9 mouse cellular contexts compared by ENCODE assay signal in genomic region chr2:122681379-122682137, GRCm38 (mm10). TPM values are rescaled to one million over a fixed set of nuclear protein-coding genes. Genes with fewer than 3 reads are reported as not detected.
DNase-seq lines count a peak whose midpoint lies in the region; ATAC-seq and TF ChIP-seq lines count a peak whose summit lies in the region.
"Had no signal": no experiment of that assay in that cellular context is flagged by ENCODE, and none has a peak within 500 bp of the region (broad histone marks: within the 10 kb centered on the region; RNA-seq: fewer than 3 reads in every experiment).

No protein-coding gene starts in this region.

- ATAC-seq in heart, embryonic 12.5 days (ENCODE audit: insufficient number of reproducible peaks, low FRiP score): peak; percentile 72
- ATAC-seq in midbrain, postnatal 0 days (ENCODE audit: low FRiP score): peak; percentile 65; the same call in 1 of the 2 replicates
- no peak; the same call in 1 of the 2 replicates for ATAC-seq in midbrain, embryonic 14.5 days (ENCODE audit: low FRiP score, low TSS enrichment)
- peak; percentile 74 for ATAC-seq in stomach, embryonic 16.5 days (ENCODE audit: insufficient read depth, low FRiP score)

- H3K36me3 ChIP-seq in heart, embryonic 12.5 days: peaks cover 4% of the 10 kb centered on the region; the same call in 1 of the 2 replicates
- peaks cover under 1% of the 10 kb centered on the region; the same call in 1 of the 2 replicates for H3K36me3 ChIP-seq in midbrain, postnatal 0 days (ENCODE audit: insufficient read depth, low read length)
- 0 out of 2 replicates have a peak, but pooled peaks cover 1% of the 10 kb centered on the region for H3K36me3 ChIP-seq in midbrain, embryonic 14.5 days (ENCODE audit: control insufficient read depth, insufficient read depth, low read length)
- no peaks in the 10 kb centered on the region for H3K36me3 ChIP-seq in stomach, embryonic 16.5 days (ENCODE audit: control insufficient read depth, insufficient read depth, low read length)

- TF ChIP-seq CTCF in midbrain, postnatal 0 days (IDR thresholded peaks at IDR 0.05): no peak

- peaks cover 6% of the 10 kb centered on the region for H3K9me3 ChIP-seq in heart, embryonic 12.5 days (replicated peaks)
- H3K9me3 ChIP-seq in midbrain, postnatal 0 days (ENCODE audit: low read length): peaks cover 10% of the 10 kb centered on the region
- H3K9me3 ChIP-seq in midbrain, embryonic 14.5 days (ENCODE audit: control insufficient read depth, low read length): peaks cover 14% of the 10 kb centered on the region
- peaks cover 9% of the 10 kb centered on the region for H3K9me3 ChIP-seq in stomach, embryonic 16.5 days (replicated peaks; ENCODE audit: control insufficient read depth, low read length)

- H3K27me3 ChIP-seq in heart, embryonic 12.5 days (replicated peaks): no peaks in the 10 kb centered on the region
- H3K27me3 ChIP-seq in midbrain, postnatal 0 days (ENCODE audit: insufficient read depth, low read length): no peaks in the 10 kb centered on the region
- no peaks in the 10 kb centered on the region for H3K27me3 ChIP-seq in midbrain, embryonic 14.5 days (ENCODE audit: control insufficient read depth, insufficient read depth, low read length)
- H3K27me3 ChIP-seq in stomach, embryonic 16.5 days (ENCODE audit: control insufficient read depth, insufficient read depth, low read length): no peaks in the 10 kb centered on the region

- no peak overlapping the region for H3K4me3 ChIP-seq in heart, embryonic 12.5 days
- 0 out of 2 replicates have a peak overlapping the region, but pooled peaks have one; percentile 0 for H3K4me3 ChIP-seq in midbrain, postnatal 0 days (ENCODE audit: low read depth, low read length)
- H3K4me3 ChIP-seq in midbrain, embryonic 14.5 days (replicated peaks; ENCODE audit: low read depth, low read length): no peak overlapping the region
- no peak overlapping the region for H3K4me3 ChIP-seq in stomach, embryonic 16.5 days (replicated peaks; ENCODE audit: low read length)

- WGBS in heart, embryonic 12.5 days: 77% methylated on average over 5 of the region's 5 CpGs
- WGBS in midbrain, postnatal 0 days: 86% methylated on average over 5 of the region's 5 CpGs
- 87% methylated on average over 5 of the region's 5 CpGs for WGBS in midbrain, embryonic 14.5 days
- 83% methylated on average over 5 of the region's 5 CpGs for WGBS in stomach, embryonic 16.5 days

- no peak overlapping the region for H3K4me2 ChIP-seq in heart, embryonic 12.5 days
- no peak overlapping the region for H3K4me2 ChIP-seq in midbrain, postnatal 0 days (ENCODE audit: low read depth, low read length, poor library complexity, severe bottlenecking)
- H3K4me2 ChIP-seq in midbrain, embryonic 14.5 days (ENCODE audit: low read length): no peak overlapping the region
- no peak overlapping the region for H3K4me2 ChIP-seq in stomach, embryonic 16.5 days (ENCODE audit: low read depth, low read length)

- H3K27ac ChIP-seq in heart, embryonic 12.5 days (ENCODE audit: poor library complexity, severe bottlenecking): no peak overlapping the region
- no peak overlapping the region for H3K27ac ChIP-seq in midbrain, postnatal 0 days (ENCODE audit: low read depth, low read length)
- H3K27ac ChIP-seq in midbrain, embryonic 14.5 days (replicated peaks; ENCODE audit: low read depth, low read length): no peak overlapping the region
- H3K27ac ChIP-seq in stomach, embryonic 16.5 days (ENCODE audit: low read length): no peak overlapping the region

- H3K9ac ChIP-seq in heart, embryonic 12.5 days: no peak overlapping the region
- H3K9ac ChIP-seq in midbrain, postnatal 0 days (replicated peaks; ENCODE audit: low read length, poor library complexity, severe bottlenecking): no peak overlapping the region
- no peak overlapping the region for H3K9ac ChIP-seq in midbrain, embryonic 14.5 days (replicated peaks; ENCODE audit: low read length)
- H3K9ac ChIP-seq in stomach, embryonic 16.5 days (ENCODE audit: low read length): no peak overlapping the region

- no peaks in the 10 kb centered on the region for H3K4me1 ChIP-seq in heart, embryonic 12.5 days (replicated peaks)
- H3K4me1 ChIP-seq in midbrain, postnatal 0 days (ENCODE audit: insufficient read depth, low read length): no peaks in the 10 kb centered on the region
- no peaks in the 10 kb centered on the region for H3K4me1 ChIP-seq in midbrain, embryonic 14.5 days (ENCODE audit: control insufficient read depth, insufficient read depth, low read length)
- H3K4me1 ChIP-seq in stomach, embryonic 16.5 days (ENCODE audit: control insufficient read depth, insufficient read depth, low read length): no peaks in the 10 kb centered on the region

- DNase-seq in heart, postnatal 4 days: no peak
- DNase-seq in midbrain, postnatal 0 days (ENCODE audit: low spot score): peak; percentile 6
- DNase-seq in midbrain, embryonic 14.5 days: no peak
- DNase-seq in induced T-regulatory cell, adult 2 months (ENCODE audit: low read depth): peak; percentile 33
- DNase-seq in right cerebral cortex, adult 18-20 months: no peak
- no peak for DNase-seq in testis, postnatal 14 days (ENCODE audit: low spot score)
- DNase-seq: layer of hippocampus, postnatal 36 days had no signal

RNA-seq across cellular contexts. Expression of gene Slc30a4, which starts 20.9 kb away (rescaled TPM):
- 9.8 and 10.0 TPM in 2 replicates for polyA plus RNA-seq in heart, embryonic 12.5 days (2016; fragmentation: Nextera tagmentation; extraction: Ambion mirVana)
- total RNA-seq in heart, postnatal 4 days (2021): 10 to 100 TPM; 16.2 to 16.4 TPM
- 31.6 and 38.6 TPM in 2 replicates for total RNA-seq in midbrain, postnatal 0 days (2014; rRNA removed)
- 5.3 and 6.1 TPM in 2 replicates for polyA plus RNA-seq in midbrain, postnatal 0 days (2015; fragmentation: Nextera tagmentation; extraction: Ambion mirVana)
- polyA plus RNA-seq in midbrain, embryonic 14.5 days (2014; fragmentation: Nextera tagmentation; extraction: Ambion mirVana): 8.5 and 11.1 TPM in 2 replicates
- polyA plus RNA-seq in stomach, embryonic 16.5 days (2015; fragmentation: Nextera tagmentation; extraction: Ambion mirVana): 9.1 and 9.5 TPM in 2 replicates

RNA-seq across cellular contexts. Expression of gene AA467197, which starts 44.8 kb away (rescaled TPM):
- not detected in 2 replicates for polyA plus RNA-seq in heart, embryonic 12.5 days (2016; fragmentation: Nextera tagmentation; extraction: Ambion mirVana)
- total RNA-seq in heart, postnatal 4 days (2021): under 1 TPM in 1 of 2 experiments, not detected in 1; 0.36 TPM
- 1.0 TPM in 1 of 2 replicates, not detected in the other for total RNA-seq in midbrain, postnatal 0 days (2014; rRNA removed)
- polyA plus RNA-seq in midbrain, postnatal 0 days (2015; fragmentation: Nextera tagmentation; extraction: Ambion mirVana): 0.47 and 1.0 TPM in 2 replicates
- polyA plus RNA-seq in midbrain, embryonic 14.5 days (2014; fragmentation: Nextera tagmentation; extraction: Ambion mirVana): 0.32 and 0.76 TPM in 2 replicates
- polyA plus RNA-seq in stomach, embryonic 16.5 days (2015; fragmentation: Nextera tagmentation; extraction: Ambion mirVana): 34.1 and 50.8 TPM in 2 replicates

RNA-seq across cellular contexts. Expression of gene Bloc1s6, which starts 56.7 kb away (rescaled TPM):
- polyA plus RNA-seq in heart, embryonic 12.5 days (2016; fragmentation: Nextera tagmentation; extraction: Ambion mirVana): 34.3 and 38.1 TPM in 2 replicates
- 10 to 100 TPM; 12.8 to 16.0 TPM for total RNA-seq in heart, postnatal 4 days (2021)
- total RNA-seq in midbrain, postnatal 0 days (2014; rRNA removed): 76.7 and 108 TPM in 2 replicates
- polyA plus RNA-seq in midbrain, postnatal 0 days (2015; fragmentation: Nextera tagmentation; extraction: Ambion mirVana): 115 and 124 TPM in 2 replicates
- polyA plus RNA-seq in midbrain, embryonic 14.5 days (2014; fragmentation: Nextera tagmentation; extraction: Ambion mirVana): 77.1 and 93.9 TPM in 2 replicates
- polyA plus RNA-seq in stomach, embryonic 16.5 days (2015; fragmentation: Nextera tagmentation; extraction: Ambion mirVana): 49.9 and 52.4 TPM in 2 replicates

Comparison
In these comparisons a context has a peak if more than half of its experiments do, and no peak if none do; other contexts are left out.
1. DNase-seq: peak in midbrain, postnatal 0 days (single experiment) and induced T-regulatory cell, adult 2 months (single experiment); none in heart, postnatal 4 days (single experiment), midbrain, embryonic 14.5 days (single experiment), right cerebral cortex, adult 18-20 months (single experiment) and testis, postnatal 14 days (single experiment).
2. RNA of gene AA467197, which starts 44.8 kb away (polyA plus RNA-seq): 34.1 to 50.8 TPM in stomach, embryonic 16.5 days; 0.32 to 0.76 TPM in midbrain, embryonic 14.5 days, 0.47 to 1.0 TPM in midbrain, postnatal 0 days and not detected in heart, embryonic 12.5 days; every median in the first group is over 10 times any median in the second.